Mouse (Mus musculus) right cerebral cortex, postnatal 4 days (tissue): ENCODE measurements around the gene Pitpnm2.

Source experiments
- DNase-seq: peaks from one replicate; pipeline ENCODE4 v3.0.0-alpha.2; 2022

Gene Pitpnm2

DNA sequence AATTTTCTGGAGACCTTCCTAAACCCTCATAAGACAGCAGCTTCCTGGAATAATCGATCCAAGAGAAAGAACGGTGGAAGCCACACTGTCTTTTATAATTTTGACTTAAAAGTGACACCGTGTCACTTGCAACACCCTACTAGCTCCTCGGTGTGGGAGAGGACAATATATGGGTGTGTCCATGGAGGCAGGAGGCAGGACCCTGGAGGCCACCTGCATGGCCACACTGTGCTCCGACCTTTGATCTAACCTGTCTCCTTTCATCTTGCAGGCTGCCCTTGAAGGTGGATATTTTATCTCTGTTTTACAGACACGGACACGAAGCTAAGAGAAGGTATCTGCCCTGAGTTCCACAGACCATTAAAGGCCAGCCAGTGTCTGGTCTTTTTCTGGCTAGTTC lies 51.1 kb downstream of the Pitpnm2 start:
- DNase-seq: no peak

DNA sequence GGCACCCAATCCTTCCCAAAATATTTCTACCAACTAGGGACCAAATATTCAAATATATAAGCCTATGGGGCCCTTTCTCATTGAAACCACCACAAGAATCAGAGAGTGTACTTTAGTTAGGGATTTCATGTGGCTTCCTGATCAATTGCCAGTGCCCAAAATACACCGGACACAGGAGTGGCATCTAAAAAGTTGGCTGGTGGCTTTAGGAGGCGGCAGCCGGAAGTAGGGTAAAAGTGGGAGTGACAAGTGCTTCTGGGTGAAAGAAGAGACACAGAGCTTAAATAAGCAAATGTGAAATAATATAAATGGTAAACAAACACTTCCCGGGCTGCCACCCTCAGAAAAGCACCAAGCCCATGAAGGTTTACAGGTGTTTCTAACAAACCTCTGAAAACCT lies 53.5 kb downstream of the Pitpnm2 start:
- DNase-seq: no peak

DNA sequence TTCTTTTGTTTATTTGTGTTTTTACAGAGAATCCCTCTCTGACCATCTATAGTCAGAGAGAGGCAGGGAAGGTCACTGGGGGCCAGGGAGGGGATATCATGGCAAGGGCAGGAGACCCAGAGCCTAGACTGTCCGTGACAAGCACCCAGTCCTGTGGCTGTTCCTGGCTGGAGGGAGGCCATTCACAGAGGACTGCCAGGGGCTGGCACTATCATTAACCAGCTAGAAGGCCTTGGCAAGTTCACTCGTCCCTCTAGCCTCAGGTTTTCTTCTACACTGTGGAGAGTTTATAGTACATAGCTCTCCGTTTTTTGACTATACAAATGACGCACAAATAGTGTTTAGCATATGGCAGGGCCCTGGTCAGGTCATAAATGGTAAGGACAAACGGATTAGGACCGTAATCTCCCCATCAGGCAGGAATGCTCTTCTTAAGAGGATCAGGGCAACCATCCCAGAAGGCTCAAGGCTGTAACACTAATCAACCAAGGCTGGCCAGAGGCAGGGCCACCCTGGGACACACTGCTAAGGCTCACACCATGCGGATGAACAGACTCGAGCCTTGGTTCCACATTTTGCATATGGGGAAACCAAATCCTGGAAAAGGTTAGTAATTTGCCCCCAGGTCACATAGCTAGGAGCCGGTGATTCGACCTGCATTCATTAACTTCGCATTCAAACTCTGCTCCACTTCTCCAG lies 55.0 kb downstream of the Pitpnm2 start:
- DNase-seq: no peak

DNA sequence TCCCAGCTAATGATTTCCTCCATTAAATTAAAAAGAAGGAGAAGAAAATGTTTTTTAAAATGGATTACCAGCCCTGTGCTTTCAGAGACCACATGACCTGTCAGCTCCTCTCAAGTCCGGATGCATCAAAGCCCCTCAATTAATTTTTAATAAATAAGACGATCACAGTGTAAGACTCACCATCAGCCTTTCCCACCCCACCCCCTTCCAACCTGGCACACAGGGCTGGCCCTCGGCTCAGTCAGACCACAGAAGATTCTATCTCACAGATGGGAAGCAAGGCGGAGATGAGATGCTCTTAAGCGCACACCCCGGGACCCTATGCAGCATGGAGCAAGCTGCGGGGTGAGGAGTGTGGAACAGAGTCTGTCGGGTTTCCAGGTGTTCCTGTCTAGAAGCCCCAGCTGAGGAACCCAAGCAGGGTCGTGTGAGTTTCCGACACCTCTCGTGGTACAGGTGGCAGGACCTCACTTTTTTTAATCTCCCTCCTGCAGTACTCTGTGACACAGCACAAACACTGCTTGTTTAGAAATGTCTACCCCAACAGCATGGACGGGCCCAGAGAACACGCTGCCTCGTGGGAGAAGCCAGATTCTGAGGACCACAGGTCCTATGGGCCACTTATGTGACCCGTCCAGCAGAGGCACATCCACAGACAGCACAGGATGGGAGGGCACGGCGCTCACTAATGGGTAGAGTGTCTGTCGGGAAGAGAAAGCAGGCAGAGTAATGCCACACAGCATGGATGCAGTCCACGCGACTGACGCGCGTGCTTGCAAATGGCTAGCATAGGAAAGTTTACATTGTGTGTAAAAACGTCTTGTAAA lies 56.1 kb downstream of the Pitpnm2 start:
- no peak for DNase-seq

DNA sequence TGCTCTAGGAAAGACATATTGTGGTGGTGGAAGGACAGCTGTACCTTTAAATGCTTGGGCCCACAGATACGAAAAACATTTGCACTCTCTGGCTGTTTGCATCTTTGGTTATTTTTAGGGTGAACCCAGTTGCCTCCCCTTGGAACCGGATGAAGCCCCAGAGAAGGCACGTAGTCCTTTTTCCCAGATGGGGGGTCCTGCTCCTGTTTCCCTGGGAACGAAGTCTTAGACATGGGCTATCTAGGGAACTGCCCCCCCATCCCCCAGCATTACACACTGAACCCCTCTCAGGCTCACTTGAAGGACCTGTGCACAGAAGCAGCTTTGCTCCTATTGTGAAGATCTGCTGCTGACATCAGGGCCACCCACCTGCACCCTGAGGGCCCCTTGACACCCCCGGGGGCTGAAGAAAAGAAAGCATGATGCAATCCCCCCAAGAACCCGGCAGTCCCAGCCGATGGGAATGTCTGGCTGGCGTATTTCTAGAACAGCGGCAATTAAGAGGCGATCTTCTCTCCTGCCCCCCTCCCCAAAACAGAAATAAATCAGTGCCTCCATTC lies 56.8 kb downstream of the Pitpnm2 start:
- DNase-seq: no peak

DNA sequence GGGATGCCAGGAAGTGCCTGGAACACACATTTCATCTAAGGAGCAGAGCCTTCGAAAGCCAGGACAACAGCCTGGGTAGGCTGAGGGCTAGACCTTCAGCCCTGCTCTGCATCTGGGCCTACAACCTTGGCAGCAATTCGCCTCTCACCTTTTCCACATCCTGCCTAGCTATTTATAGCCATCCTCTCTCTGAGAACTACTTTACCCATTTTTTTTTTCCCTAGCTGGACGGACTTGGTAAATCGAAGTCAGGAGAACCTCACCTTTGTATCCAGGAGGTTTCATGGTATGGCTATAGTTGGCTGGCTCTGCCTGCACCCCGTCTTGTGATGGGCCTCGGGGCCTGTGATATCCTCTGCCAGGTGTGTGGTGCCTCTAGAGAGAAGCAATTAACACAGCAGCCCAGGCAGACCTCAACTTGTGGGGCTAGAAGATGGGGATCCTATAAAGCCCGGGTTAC lies 57.3 kb downstream of the Pitpnm2 start:
- no peak for DNase-seq

DNA sequence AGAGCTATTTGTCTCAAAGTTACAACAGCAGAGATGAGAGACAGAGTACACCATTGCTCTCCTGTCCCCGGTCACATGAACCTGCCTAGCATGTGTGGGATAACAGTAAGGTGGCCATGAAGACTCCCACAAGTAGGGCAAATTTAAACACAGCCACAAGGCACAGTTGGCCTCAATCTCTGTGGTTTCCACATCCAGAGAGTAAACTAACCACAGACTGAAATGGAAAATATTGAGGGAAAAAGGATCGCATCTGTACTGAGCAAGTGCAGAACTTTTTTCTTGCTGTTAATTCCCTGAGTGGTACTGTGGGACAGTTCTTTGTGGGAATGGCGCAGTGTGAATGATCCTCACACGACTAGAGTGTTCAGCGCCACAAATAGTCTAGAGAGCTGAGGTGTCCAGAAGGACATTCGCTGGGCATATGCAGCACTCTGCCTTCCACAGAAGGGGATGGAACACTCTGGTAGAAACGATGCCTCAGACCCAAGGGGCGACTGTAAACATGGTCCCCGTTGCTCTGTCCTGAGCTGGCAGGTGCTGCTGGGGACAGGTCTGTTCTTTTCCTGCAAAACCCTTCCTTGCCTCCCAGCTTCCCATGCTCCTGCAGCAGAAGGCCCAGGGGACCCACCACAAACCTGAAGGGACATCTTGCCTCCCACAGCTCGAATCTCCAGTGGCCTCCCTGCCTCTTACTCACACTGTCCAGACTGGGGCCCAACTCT lies 59.3 kb downstream of the Pitpnm2 start:
- DNase-seq: no peak

DNA sequence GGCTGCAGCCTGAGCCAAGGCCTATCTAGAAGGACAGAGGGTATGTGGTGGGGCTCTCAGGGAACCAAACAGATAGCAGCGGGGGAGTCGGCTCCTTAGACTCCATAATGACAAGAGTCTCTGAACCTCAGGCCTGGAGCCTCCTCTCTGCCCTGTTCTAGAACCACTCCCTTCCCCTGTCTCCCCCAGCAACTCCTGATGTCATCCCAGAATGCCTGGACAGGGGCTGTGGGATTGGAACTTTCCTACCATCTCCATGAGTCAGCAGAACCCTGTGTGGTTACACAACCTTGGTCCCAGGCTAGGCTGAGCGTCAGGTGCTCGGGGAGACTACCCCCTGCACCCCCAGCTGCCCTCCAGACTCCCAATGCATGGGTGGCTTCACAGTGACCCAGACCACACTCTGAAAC lies 60.0 kb downstream of the Pitpnm2 start:
- DNase-seq: no peak

DNA sequence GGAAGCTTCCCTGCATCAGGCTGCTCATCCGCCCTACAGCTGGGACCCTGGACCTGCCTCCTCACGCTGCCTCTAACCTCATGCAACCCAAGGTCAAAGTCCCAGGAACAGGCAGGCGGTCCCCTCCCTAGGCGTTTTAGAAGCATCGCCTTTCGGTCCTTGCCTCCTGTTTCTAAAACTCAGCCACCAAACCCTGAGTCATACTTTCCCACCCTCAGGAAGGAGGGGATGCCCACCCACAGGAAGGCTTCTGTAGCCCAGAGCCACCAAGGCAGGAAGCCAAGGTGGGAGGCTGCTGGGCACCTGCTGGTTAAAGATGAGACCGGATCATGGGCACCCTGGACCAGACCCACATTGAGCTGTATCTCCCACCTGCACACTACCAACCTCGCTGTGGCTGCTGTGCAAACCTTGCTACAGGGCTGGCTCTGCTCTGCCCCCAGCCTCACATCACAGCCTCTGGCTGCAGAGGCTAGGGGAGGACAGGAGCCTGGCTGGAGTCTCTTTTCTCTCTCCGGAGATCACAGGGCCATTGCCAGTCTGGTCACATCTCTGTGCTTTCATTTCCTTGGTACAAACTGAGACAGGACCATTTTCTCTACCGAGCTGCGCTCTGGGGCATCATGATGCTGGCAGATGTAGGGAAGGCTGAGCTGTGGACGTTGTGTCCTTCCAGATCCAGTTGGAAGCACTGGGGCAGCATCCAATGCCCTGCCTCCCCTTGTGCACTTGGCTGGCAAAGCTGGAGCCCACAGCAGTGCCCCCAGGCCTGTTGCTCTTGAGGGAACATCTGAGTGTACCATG lies 61.9 kb downstream of the Pitpnm2 start:
- peak; percentile 37 for DNase-seq

DNA sequence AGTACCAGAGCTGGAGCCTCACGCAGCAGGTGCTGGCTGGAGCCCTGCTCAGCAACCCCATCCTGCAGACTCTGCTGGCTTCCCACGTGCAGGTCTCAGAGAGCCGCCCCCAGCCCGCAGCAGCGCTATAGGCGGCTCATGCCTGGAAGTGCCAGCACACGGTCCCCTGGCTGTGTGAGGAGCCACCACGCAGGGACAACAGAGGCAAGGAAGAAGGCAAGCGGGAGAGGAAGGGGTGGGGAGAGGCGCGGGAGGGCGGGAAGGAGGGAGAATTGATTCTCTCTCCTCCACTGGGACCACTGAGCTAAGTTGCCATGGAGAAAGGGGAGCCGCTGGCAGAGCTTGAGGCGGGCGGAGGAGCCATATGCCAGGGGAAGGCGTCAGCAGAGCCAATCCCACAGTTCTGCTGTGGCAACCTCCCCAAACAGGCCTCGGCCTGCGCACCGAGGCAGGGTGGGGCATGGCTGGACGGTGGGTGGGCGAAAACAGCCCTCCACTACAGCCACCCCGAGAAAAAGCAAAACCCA lies 62.5 kb downstream of the Pitpnm2 start:
- peak; percentile 69 for DNase-seq

DNA sequence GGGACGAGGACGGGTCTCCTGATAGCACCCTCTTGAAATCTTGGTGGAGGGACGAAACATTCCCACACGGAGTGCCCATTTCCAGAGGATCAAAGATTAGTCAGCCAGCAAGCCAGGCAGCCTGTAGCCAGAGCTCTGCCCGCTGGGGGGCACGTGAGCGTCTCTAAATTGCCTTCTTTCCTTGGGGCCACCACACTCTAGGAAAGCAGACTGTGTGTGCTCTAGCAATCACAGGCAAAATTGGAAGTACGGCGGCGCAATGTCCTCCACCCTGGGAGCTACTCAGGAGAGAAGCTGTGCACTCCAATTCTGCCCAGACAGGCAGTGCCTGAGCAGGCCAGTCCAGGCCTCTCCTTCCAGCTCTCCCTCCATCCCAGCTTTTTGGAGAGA lies 63.1 kb downstream of the Pitpnm2 start:
- peak; percentile 55 for DNase-seq

DNA sequence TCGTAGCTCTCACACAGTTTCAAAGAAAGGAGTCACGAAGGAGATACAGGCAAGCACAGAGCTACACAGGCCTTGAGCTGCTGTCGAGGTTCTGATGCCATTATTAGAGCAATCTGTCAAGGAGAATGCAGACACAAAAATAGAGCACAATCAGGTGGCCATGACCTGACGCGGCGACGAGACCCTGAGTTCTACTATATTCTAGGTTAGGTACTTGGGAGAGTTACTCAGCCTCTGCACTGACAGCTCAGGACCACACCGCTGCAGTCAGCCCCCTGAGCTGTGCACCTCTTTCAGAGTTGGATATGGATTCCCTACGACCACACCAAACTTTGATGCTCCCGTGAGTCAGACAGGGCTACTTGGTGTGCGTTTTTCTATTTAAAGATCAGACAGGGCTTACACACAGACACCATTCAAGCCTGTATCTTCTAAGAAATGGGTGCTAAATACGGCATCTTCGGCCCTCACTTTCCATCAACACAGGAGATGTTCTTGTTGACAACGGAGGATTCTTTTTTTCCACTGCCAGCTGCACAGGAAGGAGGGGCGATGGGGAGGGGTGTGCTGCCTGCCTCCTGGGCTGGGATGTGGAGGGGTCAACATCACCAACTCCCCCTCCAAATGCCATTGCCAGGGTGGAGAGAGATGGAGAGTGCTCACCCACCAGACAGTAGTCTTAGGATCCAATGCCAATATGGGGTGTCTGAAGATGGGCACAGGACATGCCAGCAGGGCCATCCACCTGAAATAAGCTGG lies 63.7 kb downstream of the Pitpnm2 start:
- no peak for DNase-seq

DNA sequence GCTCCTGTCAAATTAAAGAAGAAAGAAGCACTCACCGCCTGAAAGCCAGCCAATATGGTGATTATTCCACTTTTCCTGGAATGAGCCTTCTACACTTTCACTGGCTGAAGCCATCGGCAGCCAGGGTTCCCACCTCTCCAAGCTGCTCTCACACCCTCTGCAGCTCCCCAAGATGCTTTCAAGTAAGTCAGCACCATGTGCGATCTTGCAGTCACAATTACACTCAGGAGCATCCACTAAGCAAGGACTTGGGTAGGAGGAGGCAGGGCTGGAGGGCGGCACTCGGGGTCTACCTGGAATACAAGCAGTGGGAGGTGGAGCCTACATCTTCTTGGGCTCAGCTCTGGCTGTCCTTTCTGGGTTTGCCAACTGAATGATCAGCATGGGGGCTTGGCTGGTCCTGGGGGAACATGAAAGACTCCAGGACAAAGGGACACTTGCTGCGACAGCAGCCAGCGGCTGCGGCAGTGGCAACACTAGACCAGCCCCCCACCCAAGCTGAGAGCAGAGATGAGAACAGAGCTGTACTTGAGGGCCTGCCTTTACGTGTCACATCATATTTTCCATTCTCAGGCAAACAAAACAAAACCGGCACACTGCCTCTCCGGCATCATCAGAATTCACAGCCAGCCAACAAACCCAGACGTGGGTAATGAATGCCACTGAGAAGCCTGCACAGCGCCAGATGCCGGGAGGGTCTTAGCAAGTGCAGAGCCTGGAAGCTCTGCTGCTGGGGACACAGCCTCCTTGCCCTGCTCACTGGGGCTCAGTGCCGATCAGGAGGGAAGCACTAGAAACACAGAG lies 64.5 kb downstream of the Pitpnm2 start:
- peak; percentile 33 for DNase-seq

DNA sequence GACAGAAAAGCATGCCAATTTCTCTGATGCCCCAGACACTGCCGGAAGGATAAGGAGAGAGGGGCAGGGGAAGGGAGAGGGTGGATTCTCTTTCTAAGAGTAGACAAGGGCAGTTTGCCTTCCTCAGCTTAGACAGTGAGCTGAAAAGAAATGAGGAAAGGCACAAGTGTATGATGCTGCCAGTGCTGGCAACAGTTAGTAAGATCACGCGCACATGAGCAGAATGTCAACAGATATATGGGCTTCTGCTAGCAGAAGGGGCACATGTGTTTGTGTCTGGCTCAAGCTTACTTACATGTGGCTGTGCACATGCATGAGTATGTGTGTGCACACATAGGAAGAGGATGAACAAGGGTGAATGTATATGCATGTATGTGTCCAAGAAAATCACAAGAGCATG lies 65.4 kb downstream of the Pitpnm2 start:
- no peak for DNase-seq

DNA sequence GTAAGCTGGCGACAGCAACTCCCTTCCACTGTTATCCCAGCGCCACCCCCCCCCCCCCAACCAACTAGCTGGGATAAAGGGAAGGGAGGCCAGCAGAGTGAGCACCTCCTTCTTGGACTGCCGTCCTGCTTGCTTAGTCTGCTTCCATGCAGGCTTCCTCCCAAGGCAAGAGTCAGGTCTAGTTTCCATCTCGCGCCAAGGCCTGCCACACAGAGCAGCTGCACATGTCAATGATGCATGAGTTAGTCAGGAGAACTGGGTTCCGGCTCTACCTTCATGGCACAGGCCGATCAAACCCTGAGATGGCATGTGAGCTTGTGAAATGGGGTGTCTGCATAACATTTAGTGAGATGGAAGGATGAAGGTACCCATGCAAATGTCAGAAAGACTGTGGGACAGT lies 66.9 kb downstream of the Pitpnm2 start:
- no peak for DNase-seq

DNA sequence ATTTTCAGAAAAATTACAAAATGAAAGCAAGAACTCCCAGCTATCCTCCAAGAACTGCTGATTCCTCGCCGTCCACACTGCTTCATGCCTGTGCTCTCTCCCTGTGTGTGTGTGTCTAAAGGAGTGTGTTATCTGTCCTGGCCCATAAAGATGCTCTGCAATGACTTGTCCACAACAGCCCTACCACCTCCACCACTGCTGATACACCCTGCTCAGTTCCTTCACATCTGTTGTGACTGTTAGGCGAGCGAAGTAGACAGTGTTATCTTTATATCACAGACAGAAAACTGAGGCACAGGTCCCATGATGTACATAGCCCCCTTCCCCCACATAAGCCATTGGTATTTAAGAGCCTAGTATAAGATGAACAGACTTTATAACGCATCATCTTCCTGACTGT lies 67.5 kb downstream of the Pitpnm2 start:
- DNase-seq: no peak

DNA sequence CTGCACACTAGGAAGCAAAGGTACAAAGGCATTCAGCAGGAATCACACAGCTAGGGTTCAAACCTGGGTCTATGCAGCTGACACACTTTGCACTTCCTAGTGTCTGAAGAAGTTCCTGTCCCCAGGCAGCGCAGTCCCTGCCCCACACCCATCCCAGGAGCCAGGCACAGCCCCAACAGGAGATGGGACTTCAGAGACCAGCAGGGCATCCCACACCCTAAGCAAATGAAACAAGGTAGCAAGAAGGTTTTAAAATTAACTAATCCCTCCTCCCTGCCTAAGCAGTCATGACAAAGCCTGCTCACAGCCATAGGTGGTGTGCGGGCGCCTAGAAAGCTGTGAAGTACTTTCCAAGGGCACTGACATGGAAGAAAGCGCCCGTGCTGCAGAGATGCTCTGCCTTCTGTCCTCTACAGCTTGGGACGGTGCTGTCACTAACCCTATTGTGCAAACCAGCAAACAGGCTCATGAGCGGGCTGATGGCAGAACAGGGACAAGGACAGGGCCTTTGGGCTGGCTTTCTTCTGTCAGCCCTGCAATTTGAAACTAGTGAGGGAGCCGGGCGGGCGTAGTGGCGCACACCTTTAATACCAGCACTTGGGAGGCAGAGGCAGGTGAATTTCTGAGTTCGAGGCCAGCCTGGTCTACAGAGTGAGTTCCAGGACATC lies 68.9 kb downstream of the Pitpnm2 start:
- no peak for DNase-seq

DNA sequence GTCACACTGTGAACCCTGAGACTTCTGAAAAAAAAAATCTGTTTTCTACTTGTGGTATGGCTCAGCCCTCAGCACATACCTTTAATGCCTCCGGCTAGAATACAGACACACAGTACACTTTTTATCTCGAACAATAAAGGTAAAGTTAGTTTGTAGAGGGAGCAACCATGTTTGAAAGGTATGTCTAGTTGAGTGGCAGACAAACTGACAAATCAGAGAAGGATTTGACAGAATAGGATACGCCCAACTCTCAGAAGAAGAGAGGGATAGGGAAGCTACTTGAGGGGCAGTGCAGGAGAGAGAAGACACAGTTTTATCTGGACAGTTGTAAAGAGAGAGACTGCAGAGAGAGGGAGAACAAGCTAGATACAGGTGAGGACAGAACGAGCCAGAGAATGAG lies 70.1 kb downstream of the Pitpnm2 start:
- no peak for DNase-seq

DNA sequence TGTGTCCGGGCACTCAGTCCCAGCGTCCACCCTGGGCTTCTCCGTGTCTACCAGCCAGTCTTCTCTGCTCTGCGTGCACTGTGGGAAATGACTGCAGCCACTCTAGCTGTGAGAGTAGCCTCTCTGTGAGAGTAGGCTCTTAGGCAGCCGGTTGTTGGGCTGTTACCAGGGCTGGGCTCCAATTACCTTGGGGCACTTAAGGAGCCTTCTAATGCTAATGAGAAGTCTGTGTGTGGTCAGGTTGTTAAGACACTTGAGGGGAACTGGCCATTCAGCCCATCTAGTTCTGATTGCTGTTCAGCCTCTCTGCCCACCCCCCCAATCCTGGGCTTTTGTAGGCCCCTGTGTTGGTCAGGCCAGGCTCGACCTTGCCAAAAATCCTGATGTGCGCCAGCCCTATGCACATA lies 72.8 kb downstream of the Pitpnm2 start:
- DNase-seq: no peak

DNA sequence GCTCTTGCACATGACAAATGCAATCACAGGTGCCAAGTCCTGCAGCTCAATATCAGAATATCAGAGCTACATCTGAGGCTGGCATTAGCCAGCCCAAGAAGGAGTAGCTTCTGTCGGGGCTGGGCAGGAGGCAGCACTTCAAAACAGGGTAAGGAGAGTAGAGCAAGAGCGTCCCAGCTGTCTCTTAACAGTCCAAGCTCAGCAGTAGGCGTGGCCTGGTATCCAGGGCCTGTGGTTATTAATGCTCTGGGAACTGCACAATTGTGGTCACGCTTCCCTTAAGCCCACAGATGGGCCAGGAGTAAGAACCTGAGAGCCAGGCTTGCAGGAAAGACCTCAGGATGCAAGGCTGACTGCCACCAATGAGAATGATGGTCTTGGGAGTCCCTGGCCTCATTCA lies 74.4 kb downstream of the Pitpnm2 start:
- DNase-seq: no peak
